Mouse (Mus musculus) kidney, adult 2 months (tissue): ENCODE results near the gene Upf3b.
A peak's percentile ranks its signal among the peaks of the same experiment; 100 is the strongest.

Experiments
- CTCF ChIP-seq: fragments of 200-500 bp; conservative IDR thresholded peaks from 2 replicates; pipeline ENCODE4 v1.5.1; 2011; ENCODE audit warnings: low read depth, mild to moderate bottlenecking, control low read depth, low read length, moderate library complexity, mixed read lengths; ENCODE audit not compliant: insufficient read depth, insufficient read length
- POLR2A ChIP-seq: fragments of 200-500 bp; IDR thresholded peaks from one replicate; pipeline ENCODE4 v1.6.1; 2011; ENCODE audit warnings: low read depth, low read length, control low read depth

- TF ChIP-seq CTCF (peak; percentile 27; the same call in 1 of the 2 replicates), POLR2A (no peak)
Observed at GRCm38 (mm10) chrX:37157839-37158238, 47.7 kb upstream of the Upf3b start.
